Mouse (Mus musculus): ENCODE data around the gene Gm38392.

- TF ChIP-seq POLR2A (IDR thresholded peaks at IDR 0.05; ENCODE audit: extremely low read depth, insufficient read depth, low read length) = no peak
- no peak for TF ChIP-seq CTCF (IDR thresholded peaks at IDR 0.05; ENCODE audit: extremely low read depth, insufficient read depth, low read length)
Measured at GRCm38 (mm10) chr3:88252739-88253138, 34.3 kb downstream of the Gm38392 start.
